Mouse (Mus musculus) thymus, postnatal 0 days (tissue): ENCODE data around the gene Rfx7. TPM values are rescaled to one million over a fixed set of nuclear protein-coding genes. Genes with fewer than 3 reads are reported as not detected.
"Not testable (repeated sequence)": the region's sequence is repeated elsewhere in the genome, so short reads cannot be mapped to it uniquely, and the experiment has no call there.

Experiments used
- DNase-seq: peaks from one replicate; pipeline ENCODE4 v3.0.0-alpha.2; 2015; ENCODE audit warnings: low spot score
- polyA plus RNA-seq: library from polyadenylated mRNA; unstranded; fragments of >200 nt; fragmentation: Nextera tagmentation; extraction: Ambion mirVana; gene quantifications from 2 replicates; pipeline ENCODE4 v1.2.1, GENCODE M21; 2015

Rfx7 gene
- polyA plus RNA-seq, 1 experiment from 2014 or later: 16.9 TPM

GRCm38 (mm10) chr9:72639843-72640621 lies 108.0 kb downstream of the Rfx7 start:
- peak; percentile 49 for DNase-seq

GRCm38 (mm10) chr9:72640642-72641041 lies 108.6 kb downstream of the Rfx7 start:
- DNase-seq: no peak

- DNase-seq: no peak
These were observed 109.1 kb downstream of the Rfx7 start for GRCm38 (mm10) chr9:72641093-72641680.

- not testable (repeated sequence) for DNase-seq
These were observed 110.9 kb downstream of the Rfx7 start for GRCm38 (mm10) chr9:72642756-72643447.

- no peak for DNase-seq
These were observed 111.8 kb downstream of the Rfx7 start for GRCm38 (mm10) chr9:72643651-72644417.

GRCm38 (mm10) chr9:72644418-72645110 lies 112.5 kb downstream of the Rfx7 start:
- DNase-seq: no peak

GRCm38 (mm10) chr9:72649781-72650180 lies 117.7 kb downstream of the Rfx7 start:
- no peak for DNase-seq

- no peak for DNase-seq
These were observed 120.9 kb downstream of the Rfx7 start for GRCm38 (mm10) chr9:72652961-72653360.

- no peak for DNase-seq
These were observed 121.5 kb downstream of the Rfx7 start for GRCm38 (mm10) chr9:72653533-72653932.

GRCm38 (mm10) chr9:72654593-72655242 lies 122.7 kb downstream of the Rfx7 start:
- peak; percentile 56 for DNase-seq

GRCm38 (mm10) chr9:72655602-72656001 lies 123.6 kb downstream of the Rfx7 start:
- DNase-seq: no peak

- no peak for DNase-seq
These were observed 124.5 kb downstream of the Rfx7 start for GRCm38 (mm10) chr9:72656491-72656890.

GRCm38 (mm10) chr9:72656940-72657339 lies 124.9 kb downstream of the Rfx7 start:
- peak; percentile 23 for DNase-seq

GRCm38 (mm10) chr9:72657694-72658093 lies 125.7 kb downstream of the Rfx7 start:
- DNase-seq: no peak

- peak; percentile 76 for DNase-seq
These were observed 128.1 kb downstream of the Rfx7 start for GRCm38 (mm10) chr9:72660139-72660538.

GRCm38 (mm10) chr9:72660911-72661310 lies 128.9 kb downstream of the Rfx7 start:
- no peak for DNase-seq

- DNase-seq: no peak
These were observed 129.5 kb downstream of the Rfx7 start for GRCm38 (mm10) chr9:72661561-72661894.

GRCm38 (mm10) chr9:72661895-72662661 lies 130.0 kb downstream of the Rfx7 start, which contains the start of gene Nedd4:
TSS of gene Nedd4 (plus strand) at chr9:72662346.
- peak; percentile 94 for DNase-seq

GRCm38 (mm10) chr9:72662691-72663533 lies 130.9 kb downstream of the Rfx7 start:
- DNase-seq: peak; percentile 51
